Mouse (Mus musculus): ENCODE measurements around the gene Mtmr12. TPM values are rescaled to one million over a fixed set of nuclear protein-coding genes. Genes with fewer than 3 reads are reported as not detected.

The Mtmr12 gene
- polyA plus RNA-seq, 2 experiments from 2014 or later: 20.1 to 22.6 TPM

DNA sequence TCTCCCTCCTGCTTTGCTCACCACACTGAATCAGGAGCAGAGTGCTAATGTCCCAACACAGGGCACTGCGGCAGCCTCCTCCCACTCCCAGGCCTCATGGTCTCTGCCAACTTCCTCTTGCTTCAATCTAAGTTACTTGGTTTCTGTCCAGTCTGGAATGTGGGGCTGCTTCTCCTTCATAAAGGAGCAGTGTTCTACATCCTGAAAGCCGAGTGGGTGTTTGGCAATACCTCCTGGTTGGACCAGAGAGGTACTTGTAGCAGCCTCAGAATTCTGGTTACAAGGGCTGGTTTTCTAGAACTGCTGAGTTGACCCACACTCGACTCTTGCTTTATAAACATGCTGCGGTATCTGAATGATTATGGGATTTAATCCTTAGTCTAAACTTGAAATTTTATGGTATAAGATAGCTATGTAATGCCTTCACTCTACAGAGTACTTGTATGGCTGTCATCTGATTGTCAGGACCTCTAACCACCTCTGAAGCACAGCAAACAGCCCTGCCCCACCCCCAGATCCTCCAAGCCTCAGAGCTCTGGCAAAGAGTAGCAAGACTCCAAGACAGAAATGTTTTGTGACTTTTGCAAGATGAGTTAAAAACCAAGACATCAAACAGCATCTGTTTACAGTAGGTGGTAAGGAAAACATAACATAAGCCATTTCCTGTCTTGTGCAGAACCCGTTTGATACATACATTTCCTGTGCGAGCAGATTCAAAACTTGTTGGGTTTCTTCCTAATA, 80.1 kb downstream of the Mtmr12 start:
- ATAC-seq: peak; percentile 84

DNA sequence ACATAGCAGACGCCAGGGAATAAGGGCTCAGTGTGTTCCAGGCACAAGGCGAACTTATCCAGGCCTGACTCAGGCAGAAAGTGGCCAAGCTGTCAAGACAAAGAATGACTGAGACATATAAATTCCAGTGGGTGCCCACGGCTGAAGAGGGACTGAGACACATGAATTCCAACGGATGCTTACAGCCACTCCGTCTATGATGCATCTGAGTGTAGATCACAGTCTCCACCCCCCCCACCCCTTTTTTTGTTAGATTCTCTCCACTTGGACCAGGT, 80.6 kb downstream of the Mtmr12 start:
- peak; percentile 58 for ATAC-seq

DNA sequence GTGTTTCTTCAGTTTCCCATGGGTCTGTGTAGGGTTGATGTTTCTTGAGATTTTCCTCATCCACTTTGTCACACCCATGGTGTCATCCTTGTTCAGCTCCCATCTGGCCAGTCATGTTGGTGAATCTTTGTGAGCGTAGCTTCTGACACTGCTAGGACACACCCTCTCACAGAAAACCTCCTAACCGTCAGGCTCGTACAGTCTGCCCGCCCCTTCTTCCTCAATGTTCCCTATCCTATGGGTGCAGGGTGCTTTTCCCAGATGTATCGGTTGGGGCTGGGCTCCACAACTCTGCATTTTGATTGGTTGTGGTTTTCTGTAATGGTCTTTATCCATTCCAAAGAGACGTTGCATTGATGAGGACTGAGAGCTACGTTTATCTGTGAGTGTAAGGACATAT, 85.5 kb downstream of the Mtmr12 start:
- ATAC-seq: no peak

DNA sequence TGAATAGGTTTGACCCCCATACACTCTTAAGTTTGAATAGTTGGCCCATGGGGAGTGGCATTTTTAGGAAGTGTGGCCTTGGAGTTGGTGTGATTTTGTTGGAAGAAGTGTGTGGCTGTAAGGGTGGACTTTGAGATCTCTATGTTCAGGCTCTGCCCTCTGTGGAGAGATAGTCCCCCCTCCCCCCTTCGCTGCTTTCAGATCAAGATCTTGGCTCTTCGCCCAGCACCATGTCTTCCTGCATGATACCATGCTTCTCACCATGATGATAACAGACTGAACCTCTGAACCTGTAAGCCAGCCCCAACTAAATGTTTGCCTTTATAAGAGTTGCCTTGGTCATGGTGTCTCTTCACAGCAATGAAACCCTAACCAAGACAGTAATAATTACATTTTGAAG, 86.9 kb downstream of the Mtmr12 start:
- ATAC-seq: no peak

DNA sequence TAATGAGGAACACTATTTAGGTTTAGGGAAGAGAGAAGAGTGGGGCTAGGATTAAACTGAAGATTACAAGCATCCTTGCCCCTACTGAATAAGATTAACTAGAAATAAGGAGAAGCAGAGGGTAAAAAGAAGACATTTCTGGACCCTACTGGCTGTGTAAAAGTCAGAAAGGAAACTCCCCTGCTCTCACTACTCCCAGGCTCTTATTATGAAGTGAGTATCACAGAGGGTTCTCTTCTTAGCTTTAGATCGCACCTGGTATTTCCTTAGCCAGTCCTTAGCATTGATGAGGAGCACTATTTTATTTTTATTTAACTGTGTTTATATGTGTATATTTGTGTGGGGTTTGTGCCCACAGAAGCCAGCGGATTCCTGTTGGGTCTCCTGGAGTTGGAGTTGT, 91.4 kb downstream of the Mtmr12 start:
- peak; percentile 80 for ATAC-seq

DNA sequence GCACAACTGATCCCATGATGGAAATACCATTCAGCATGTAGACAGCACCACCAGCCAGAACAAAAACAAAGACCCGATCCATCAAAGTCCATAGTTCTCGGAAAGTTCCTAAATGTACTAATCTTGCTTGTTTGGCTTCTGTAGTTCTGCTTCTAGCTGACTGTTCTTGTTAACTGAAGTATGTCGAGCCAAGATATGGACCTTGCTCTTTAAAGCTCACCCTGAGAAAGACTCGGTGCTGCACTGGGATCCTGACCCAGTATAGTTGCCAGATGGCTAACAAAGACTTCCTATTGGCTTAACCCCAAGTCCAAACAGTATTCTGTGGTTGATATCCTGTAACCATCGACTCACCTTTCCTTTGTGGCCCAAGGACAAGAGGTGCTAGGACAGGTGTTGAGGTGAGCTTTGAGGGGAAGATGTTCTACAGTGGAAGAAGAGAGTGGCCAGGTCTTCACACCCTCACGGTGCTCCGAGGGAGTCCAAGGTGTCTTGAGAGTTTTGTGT, 93.5 kb downstream of the Mtmr12 start:
- no peak for ATAC-seq

DNA sequence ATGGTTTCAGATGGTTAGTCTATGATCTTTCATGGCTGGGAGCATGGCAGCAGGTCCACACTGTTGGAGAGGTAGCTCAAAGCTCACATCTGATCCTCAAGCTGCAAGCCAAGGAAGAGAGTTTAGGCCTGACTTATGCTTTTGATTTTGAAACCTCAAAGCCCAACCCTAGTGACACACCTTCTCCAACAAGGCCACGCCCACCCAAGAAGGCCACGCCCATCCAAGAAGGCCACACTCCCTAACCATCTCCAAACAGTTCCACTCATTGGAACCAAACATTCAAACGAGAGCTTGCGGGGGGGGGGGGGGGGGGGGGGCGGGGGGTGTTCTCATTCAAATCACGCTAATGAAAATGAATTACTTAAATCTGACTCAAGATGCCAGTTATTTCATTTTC, 96.9 kb downstream of the Mtmr12 start:
- ATAC-seq: no peak

DNA sequence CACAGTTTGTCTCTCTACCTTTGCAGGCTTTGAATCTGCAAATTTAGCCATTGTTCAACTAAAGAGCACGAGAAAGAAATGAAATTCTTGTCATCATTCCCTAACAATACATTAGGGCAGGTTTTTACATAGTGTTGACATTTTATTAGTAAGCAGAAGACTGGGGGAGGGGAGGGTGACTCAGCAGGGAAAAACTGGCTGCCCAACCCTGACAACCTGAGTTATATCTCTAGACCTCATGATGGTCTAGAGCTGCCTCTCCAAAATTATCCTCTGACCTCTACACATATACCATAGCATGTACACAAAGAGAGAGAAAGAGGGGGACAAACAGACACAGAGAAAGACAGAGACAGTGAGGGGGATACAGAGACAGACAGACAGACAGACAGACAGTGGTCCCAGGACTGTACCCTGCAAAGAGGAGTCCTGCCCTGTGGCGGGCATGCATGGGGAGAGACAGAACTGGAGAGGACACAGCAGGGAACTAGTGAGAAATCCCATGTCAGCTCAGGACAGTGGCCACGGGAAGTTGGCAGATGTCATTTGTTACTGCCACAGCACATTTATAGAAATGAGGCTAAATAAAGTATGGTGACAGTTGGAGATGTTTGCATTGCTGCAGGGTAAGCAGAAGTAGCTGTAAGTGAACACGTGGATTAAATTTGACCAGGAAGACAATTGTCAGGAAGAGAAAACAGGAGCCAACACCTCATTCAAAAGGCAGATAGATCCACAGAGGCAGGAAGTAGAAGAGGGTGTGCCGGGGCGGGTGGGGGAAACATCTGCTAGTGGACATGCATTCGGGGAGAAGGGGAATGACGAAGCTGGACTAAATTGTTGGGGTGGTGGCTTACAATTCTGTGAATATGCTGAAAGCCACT, 101.6 kb downstream of the Mtmr12 start:
- peak; percentile 20 for ATAC-seq

DNA sequence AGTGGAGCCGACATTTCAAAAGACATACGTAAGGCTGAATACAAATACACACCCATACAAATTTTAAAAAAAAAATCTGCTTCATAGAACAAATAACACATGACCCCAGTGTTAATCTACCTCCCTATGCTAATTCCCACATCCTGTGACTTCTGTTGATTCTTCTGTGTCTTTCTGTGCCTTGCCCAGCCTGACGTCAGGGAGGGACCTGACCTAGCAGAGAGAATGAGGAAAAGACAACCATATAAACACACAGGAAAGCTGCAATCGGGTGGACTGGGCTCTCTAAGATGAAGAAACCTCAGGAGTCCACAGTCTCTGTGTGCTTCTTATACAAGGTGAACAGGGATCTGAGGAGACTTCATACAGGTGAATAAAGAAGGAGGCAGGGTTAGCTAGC, 102.3 kb downstream of the Mtmr12 start:
- ATAC-seq: peak; percentile 39

DNA sequence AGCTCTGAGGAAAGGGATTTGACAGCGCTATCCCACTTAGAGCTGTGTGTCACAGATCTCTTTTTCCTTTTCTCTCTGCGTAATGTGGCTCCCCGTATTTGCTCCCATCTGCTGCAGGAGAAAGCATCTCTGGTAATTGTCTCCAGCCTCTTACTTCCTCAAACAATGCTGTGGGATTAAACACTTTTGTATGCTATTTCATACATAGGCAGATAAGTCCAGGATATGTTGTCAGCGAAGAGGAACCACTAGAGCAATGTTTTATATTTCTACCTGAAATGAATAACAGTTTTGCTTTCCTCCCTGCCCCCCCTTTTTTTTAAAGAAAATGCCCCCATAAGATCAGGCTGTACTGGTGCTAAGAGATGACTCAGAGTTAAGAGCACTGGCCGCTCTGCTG, 103.7 kb downstream of the Mtmr12 start:
- ATAC-seq: no peak

DNA sequence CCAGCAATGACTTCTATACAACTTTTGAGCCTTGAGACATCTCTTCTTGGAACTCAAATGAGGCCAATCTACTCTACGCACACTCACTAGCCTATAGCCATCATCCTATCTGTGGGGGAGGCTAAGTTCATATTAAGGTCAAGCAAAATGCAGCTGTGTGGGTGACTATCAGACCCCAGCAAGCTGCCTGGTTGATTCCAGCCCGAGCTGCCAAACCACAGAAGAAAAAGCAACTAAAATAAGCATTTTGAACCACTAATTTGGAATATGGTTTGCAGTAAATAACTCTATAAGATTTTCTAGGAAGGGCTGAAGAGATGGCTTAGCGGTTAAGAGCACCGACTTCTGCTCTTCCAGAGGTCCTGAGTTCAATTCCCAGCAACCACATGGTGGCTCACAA, 105.8 kb downstream of the Mtmr12 start:
- ATAC-seq: no peak

DNA sequence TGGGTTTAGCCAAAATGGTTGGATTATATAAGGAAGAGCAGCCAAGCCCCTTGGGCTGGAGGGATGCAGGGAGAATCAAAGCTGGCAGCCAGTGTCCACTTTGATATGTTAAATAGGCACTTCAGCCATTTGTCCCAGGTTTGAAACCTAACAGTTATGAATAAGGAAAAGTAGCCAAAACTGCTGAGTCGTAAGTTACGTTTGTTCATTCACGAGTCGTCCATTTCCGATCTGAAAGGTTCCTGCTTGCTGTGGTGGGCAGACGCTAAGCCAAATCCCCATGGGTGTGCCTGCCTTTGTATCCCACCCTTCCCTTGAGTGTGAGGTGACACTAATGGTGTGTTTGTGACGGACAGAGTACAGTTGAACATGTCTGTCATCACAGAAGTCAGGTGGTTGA, 106.6 kb downstream of the Mtmr12 start:
- ATAC-seq: no peak

DNA sequence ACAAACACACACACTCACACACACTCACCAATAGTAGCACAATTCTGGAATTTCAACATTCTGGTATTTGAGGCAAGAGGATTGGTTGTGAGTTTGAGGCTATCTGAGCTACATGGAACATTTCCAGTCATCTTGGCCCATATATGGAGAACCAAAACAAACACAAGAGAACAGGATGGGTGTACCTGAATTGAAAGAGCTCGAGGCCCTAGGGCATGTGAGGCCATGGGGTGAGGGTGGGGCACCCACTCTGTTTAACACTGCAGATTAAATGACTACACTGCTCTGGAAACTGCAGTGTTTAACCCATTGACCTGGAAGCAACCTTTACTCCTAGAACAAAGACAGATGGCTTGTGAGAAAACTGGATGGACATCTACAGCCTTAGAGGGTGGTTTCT, 108.4 kb downstream of the Mtmr12 start:
- peak; percentile 76 for ATAC-seq

DNA sequence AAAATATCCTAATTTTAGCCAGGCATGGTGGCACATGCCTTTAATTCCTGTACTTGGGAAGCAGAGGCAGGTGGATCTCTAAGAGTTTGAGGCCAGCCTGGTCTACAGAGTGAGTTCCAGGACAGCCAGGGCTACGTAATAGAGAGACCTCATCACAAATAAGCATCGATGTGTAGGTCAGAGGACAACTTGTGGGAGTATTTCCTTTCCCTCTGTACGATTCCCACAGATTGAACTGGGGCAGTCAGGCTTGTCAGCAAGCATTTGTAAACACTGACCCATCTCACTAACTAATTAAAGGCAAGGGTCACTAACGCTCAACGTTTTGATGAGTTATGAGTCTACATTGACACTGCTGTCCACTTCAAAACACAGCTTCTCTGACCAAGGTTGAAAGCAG, 109.8 kb downstream of the Mtmr12 start:
- ATAC-seq: no peak

DNA sequence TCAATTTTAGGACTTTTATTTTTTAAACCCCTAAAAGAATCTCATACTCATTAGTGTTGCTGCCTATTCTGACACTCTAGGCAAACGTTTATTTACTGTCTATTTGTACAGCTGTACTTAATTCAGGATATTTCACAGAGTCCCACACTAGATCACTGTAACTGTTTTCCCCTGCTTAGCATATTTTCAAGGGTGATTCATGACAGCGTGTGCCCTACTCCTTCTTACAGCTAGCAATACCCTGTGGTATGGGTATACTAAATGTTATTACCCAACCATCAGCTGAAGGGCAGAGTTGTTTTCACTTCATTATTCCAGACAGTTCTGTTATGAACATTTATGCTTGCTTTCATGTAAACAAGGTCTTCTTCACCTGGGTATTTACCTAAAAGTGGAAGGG, 111.2 kb downstream of the Mtmr12 start:
- no peak for ATAC-seq

DNA sequence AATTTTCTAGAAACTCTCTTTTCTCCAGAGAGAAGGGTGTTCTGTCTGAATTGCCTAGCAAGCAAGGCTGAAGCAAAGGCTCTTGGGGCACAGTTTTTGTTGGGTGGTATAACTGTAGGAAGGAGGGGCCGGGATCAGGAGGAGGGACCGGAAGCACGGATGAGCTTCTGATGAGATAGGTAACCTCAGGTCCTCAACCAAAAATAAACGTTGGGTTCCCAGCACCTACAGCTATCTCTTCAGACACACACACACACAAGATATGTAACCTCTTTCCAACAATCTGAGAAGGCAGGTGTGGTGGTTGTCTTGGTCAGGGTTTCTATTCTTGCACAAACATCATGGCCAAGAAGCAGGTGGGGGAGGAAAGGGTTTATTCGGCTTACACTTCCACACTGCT, 112.5 kb downstream of the Mtmr12 start:
- ATAC-seq: no peak

DNA sequence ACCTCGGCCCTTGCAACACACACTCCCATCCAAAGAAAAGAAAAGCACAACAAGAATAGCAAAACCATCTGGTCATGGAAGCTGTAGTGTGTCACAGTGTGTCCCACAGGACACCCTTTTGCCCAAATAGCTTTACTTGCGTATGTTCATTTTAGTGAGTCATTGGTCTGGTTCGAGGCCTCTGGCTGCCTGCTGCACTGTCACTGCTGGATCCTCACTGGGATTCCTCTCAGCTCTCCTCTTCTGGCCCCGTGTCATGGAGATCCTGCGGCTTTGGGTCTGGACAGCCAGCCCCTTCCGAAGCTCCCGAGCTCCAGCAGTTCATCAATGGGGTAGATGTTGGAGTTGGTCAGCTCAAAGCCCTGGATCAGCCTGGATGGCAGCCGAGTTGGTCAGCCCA, 113.6 kb downstream of the Mtmr12 start:
- no peak for ATAC-seq

DNA sequence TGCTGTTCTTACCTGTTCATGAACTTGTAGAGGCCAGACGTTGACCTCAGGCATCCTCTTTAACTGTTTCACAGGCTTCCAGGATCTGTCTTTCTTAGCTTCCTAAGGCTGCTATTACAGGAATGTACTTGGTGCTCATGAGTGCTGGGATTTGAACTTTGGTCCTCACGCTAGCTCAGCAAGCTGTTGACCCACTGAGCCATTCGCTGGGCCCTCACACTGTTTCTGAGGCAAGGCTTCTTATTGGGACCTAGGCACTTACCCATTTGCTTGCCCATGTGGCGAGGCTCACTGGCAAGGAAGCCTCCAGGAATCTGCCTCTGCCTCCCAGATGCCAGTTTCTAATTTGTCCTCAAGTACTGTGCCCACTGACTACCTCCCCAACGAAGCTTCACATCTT, 115.1 kb downstream of the Mtmr12 start:
- no peak for ATAC-seq

DNA sequence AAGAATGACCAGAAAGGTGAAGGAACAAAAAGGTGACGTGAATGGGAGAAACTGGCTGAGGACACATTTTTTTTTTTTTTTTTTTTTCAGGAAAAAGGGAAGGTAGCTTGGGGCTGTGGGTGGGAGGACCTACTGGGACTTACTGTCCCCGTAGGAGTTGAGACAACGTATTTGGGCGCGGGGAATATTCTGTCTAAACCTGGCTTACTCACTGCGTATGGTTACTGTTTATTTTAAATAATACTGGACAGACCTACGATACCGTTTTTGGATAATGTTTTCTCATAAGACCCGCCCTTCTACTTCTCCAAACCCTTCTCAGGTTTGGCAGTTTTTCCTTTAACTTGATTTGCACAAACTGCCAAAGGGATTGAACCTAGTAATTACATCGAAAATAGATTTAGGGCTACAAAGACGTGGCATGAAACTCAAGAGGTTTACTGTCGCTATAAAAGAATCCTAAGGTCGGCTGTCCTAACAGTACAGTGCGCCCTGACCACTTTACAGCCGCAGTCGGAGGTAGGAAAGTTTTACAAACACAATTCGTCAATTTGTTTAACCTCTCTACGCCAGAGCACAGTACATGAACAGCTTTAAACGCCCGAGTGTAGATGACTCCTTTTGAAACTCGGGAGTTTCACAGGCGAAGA, 115.7 kb downstream of the Mtmr12 start:
- ATAC-seq: peak; percentile 40

DNA sequence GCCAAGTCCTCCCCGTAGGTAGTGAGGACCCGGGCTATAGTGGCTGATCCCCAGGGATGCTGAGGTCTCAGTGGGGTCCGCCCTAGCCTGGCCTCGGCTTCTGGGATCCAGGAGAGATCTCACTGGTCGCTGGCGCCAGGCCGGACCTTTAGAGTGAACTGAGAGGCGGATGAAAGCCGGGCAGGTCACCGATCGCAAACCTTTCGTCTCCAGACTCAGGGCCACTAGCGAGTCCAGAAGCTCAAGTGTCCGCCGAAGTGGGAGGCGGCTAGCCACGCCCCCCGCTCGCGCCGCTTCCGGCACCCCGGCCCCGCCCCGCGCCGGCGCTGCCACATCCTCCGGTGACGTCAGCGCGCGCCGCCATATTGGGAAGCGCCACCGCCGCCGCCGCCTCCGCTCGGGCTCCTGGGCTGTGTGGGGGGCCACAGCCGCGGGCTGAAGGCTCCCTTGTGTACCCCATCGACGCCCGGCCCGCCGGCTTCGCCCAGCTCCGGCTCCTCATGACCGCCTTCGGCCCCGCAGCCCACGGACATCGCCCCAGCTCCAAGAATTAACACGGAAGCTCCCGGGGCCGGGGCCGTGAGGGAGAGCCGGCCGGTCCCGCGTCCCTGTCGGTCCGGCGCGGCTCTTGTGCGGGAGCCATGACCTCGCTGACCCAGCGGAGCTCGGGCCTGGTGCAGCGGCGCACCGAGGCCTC, 116.4 kb downstream of the Mtmr12 start, which contains the start of gene Golph3:
Gene Golph3, plus strand, starts transcription at position 360 of the 697 bp plus-strand sequence.
- ATAC-seq: peak; percentile 76

DNA sequence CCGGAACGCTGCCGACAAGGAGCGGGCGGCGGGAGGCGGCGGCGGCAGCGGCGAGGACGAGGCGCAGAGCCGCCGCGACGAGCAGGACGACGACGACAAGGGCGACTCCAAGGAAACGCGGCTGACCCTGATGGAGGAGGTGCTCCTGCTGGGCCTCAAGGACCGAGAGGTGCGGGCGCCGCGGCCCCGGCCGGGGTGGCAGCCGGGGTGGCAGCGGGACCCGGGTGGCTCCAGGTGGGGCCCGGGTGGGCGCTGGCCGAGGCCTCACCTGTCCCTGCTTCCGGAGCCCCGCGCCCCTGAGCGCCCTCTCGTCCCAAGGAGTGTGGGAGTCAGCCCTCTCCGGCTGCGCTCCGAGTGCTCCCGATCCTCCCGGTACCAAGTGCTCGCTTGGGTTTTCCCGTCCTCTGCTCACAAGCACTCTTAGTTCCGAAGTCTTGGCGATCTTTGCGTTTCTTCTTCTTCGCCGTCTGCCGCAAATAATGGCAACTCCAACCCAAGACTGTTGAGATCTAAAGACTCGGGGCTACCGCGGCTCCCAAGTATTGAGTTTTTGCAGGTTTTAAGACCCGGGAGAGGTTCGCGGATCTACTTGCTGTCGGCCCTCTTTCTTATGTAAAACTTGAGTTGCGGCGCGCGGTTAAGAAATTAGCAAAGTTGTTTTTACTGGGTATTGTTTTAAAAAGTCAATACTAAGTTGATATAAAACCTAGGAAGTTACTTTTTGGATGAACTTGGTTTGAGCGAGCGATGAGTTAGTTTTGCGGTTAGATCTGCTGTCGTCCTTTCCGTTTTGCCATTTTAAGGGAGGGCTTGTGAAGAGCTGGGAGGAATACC, 117.2 kb downstream of the Mtmr12 start, which contains the start of gene 1810049J17Rik:
Gene 1810049J17Rik, minus strand, starts transcription at position 112 of the 834 bp plus-strand sequence.
- peak; percentile 38 for ATAC-seq
